In genomic region chr3:101806149-101806548, GRCm38 (mm10) we compare ENCODE assay signal across 8 mouse cellular contexts. TPM values are rescaled to one million over a fixed set of nuclear protein-coding genes. Genes with fewer than 3 reads are reported as not detected.
DNase-seq lines count a peak whose midpoint lies in the region; ATAC-seq and TF ChIP-seq lines count a peak whose summit lies in the region.

No protein-coding gene starts in this region.

- WGBS in hindbrain, embryonic 13.5 days = 7% methylated on average over 16 of the region's 16 CpGs
- WGBS in lung, postnatal 0 days = 6% methylated on average over 16 of the region's 16 CpGs

- peak overlapping the region; percentile 52; the same call in 1 of the 2 replicates for H3K27ac ChIP-seq in hindbrain, embryonic 13.5 days
- H3K27ac ChIP-seq in lung, postnatal 0 days (ENCODE audit: low read length) = no peak overlapping the region

- no peak for TF ChIP-seq EP300 in lung, postnatal 0 days (IDR thresholded peaks at IDR 0.05)

- no peak overlapping the region for H3K4me3 ChIP-seq in hindbrain, embryonic 13.5 days
- H3K4me3 ChIP-seq in lung, postnatal 0 days (ENCODE audit: low read depth, low read length) = no peak overlapping the region

- H3K9ac ChIP-seq in hindbrain, embryonic 13.5 days = no peak overlapping the region
- no peak overlapping the region for H3K9ac ChIP-seq in lung, postnatal 0 days (replicated peaks; ENCODE audit: low read depth)

- H3K27me3 ChIP-seq in hindbrain, embryonic 13.5 days = 0 out of 2 replicates have a peak, but pooled peaks cover 8% of the 10 kb centered on the region
- H3K27me3 ChIP-seq in lung, postnatal 0 days (replicated peaks; ENCODE audit: insufficient read depth, low read length) = no peaks in the 10 kb centered on the region

- H3K4me1 ChIP-seq in hindbrain, embryonic 13.5 days (replicated peaks) = peaks cover 37% of the 10 kb centered on the region
- peaks cover 8% of the 10 kb centered on the region; the same call in 1 of the 2 replicates for H3K4me1 ChIP-seq in lung, postnatal 0 days (ENCODE audit: insufficient read depth, low read depth, low read length)

- H3K4me2 ChIP-seq in hindbrain, embryonic 13.5 days = peak overlapping the region; percentile 21; the same call in 1 of the 2 replicates
- peak overlapping the region; percentile 27 for H3K4me2 ChIP-seq in lung, postnatal 0 days (replicated peaks; ENCODE audit: low read depth, low read length)

- peak; percentile 85 for ATAC-seq in hindbrain, embryonic 13.5 days (ENCODE audit: low FRiP score)
- ATAC-seq in lung, postnatal 0 days = peak; percentile 93

- no peaks in the 10 kb centered on the region for H3K36me3 ChIP-seq in hindbrain, embryonic 13.5 days
- no peaks in the 10 kb centered on the region for H3K36me3 ChIP-seq in lung, postnatal 0 days (ENCODE audit: insufficient read depth, low read length)

- peak; percentile 81 for DNase-seq in Muller cell, postnatal 12 days (ENCODE audit: inconsistent ontology term)
- peak; percentile 96 to 97 for DNase-seq in cerebellum, postnatal 25 days
- DNase-seq in frontal cortex, postnatal 25 days (ENCODE audit: low spot score in 2 of 2) = peak; percentile 85 to 88
- peak; percentile 89 to 91 for DNase-seq in layer of hippocampus, postnatal 14 days (ENCODE audit: low spot score in 2 of 2)
- DNase-seq in lung, postnatal 0 days (ENCODE audit: low spot score) = peak; percentile 88
- DNase-seq in retina, adult 2 months (ENCODE audit: low read depth, low spot score) = peak; percentile 29
- peak; percentile 90 for DNase-seq in thymus, postnatal 14 days

- TF ChIP-seq CTCF in lung, postnatal 0 days (IDR thresholded peaks at IDR 0.05) = peak; percentile 99

- no peaks in the 10 kb centered on the region for H3K9me3 ChIP-seq in hindbrain, embryonic 13.5 days
- no peaks in the 10 kb centered on the region for H3K9me3 ChIP-seq in lung, postnatal 0 days (ENCODE audit: low read length)

RNA-seq across cellular contexts. Expression of gene Mab21l3, which starts 42.6 kb away (rescaled TPM):
- 0.19 and 0.34 TPM in 2 replicates for polyA plus RNA-seq in hindbrain, embryonic 13.5 days (2015; fragmentation: Nextera tagmentation; extraction: Ambion mirVana)
- total RNA-seq in layer of hippocampus, postnatal 14 days (2021) = under 1 TPM in 1 of 2 experiments, not detected in 1; 0.18 TPM
- 0.12 and 0.37 TPM in 2 replicates for polyA plus RNA-seq in lung, postnatal 0 days (2015; fragmentation: Nextera tagmentation; extraction: Ambion mirVana)

Comparison
In these comparisons a context has a peak if more than half of its experiments do, and no peak if none do; other contexts are left out.
1. DNase-seq: peak in every context shown above with its lines; median percentile 96 in cerebellum, postnatal 25 days; 90 in layer of hippocampus, postnatal 14 days; 90 in thymus, postnatal 14 days; 88 in lung, postnatal 0 days; 86 in frontal cortex, postnatal 25 days; 81 in Muller cell, postnatal 12 days; 29 in retina, adult 2 months.